Mouse (Mus musculus): ENCODE measurements around the gene Kmt2b. TPM values are rescaled to one million over a fixed set of nuclear protein-coding genes. Genes with fewer than 3 reads are reported as not detected.

Kmt2b gene
- total and polyA plus RNA-seq, 3 experiments, result 8.4 to 32.8 (median 17.2) TPM

DNA sequence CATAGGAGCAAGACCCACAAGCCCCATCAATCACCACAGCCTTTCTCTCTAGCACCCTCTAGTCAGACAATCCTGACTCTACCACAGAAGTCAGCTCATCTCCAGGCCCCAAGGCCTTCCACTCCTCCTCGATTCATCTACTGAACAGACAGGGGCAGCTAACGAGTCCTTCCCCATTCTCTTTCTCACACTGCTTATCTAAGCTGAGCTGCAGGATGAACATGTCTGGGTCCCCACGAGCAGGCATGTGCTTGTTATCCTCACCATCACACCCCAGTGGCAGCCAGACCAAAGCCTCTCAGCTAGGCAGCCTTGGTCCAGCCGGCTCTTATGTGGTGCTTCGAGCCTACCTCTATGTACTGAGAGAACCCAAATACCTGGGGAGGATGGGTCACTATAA lies 16.1 kb downstream of the Kmt2b start:
- in situ Hi-C loops (cut with MboI; ENCODE audit: low pct_ligation_motif_present, low pct_unique_long_range_greater_than_20kb, low sequenced_read_pairs), result no loop called here

DNA sequence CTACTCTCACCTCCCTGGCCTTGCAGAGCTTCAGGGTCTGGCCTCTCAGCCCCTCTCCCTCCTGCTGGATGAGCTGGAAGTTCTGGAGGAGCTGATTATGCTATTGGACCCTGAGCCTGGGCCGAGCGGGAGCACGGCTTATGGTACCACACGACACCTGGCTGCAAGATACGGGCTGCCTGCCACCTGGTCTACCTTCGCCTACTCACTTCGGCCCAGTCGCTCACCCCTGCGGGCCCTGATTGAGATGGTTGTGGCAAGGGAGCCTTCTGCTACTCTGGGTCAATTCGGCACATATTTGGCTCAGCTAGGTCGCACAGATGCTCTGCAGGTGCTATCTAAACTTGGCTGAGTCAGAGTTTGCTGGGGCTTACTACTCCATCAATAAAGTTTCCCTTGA lies 21.0 kb downstream of the Kmt2b start:
- in situ Hi-C loops (cut with MboI; ENCODE audit: low pct_ligation_motif_present, low pct_unique_long_range_greater_than_20kb, low sequenced_read_pairs) (no loop called here), dilution Hi-C loops (cut with MboI; ENCODE audit: extremely low pct_ligation_motif_present, extremely low pct_unique_long_range_greater_than_20kb, low sequenced_read_pairs) (no loop called here)
- no peak overlapping the region for H3K4me3 ChIP-seq (replicated peaks in 1 of 3; ENCODE audit: low read depth in 2 of 3, low read length in 2 of 3, poor library complexity in 1 of 3)
- H3K9ac ChIP-seq (ENCODE audit: insufficient read depth, low read depth), result no peak overlapping the region
- H3K79me2 ChIP-seq (replicated peaks; ENCODE audit: control insufficient read depth, extremely low read depth, insufficient read depth, poor library complexity, severe bottlenecking), result peaks cover under 1% of the 10 kb centered on the region
- H3K4me1 ChIP-seq (ENCODE audit: control insufficient read depth in 1 of 2, insufficient read depth in 2 of 2), result peaks cover 7 to 11% of the 10 kb centered on the region in 2 experiments; a peak in 3 of 4 replicates
- DNase-seq (ENCODE audit: extremely low read depth), result no peak
- peaks cover 63 to 85% of the 10 kb centered on the region in 2 experiments for H3K36me3 ChIP-seq (replicated peaks in 1 of 2; ENCODE audit: control insufficient read depth in 1 of 2, insufficient read depth in 1 of 2, low read length in 1 of 2)
- no peaks in the 10 kb centered on the region for H3K27me3 ChIP-seq (replicated peaks)
- no peaks in the 10 kb centered on the region for H3K9me3 ChIP-seq (replicated peaks; ENCODE audit: low read length)
- no peak for TF ChIP-seq CTCF (conservative IDR thresholded peaks at IDR 0.05 in 1 of 2, IDR thresholded peaks at IDR 0.05 in 1 of 2; ENCODE audit: low read depth in 2 of 2, low read length in 2 of 2)
- no peak for TF ChIP-seq ZC3H11A (IDR thresholded peaks at IDR 0.05; ENCODE audit: low read depth, low read length)
- TF ChIP-seq USF2 (conservative IDR thresholded peaks at IDR 0.05; ENCODE audit: low read depth, low read length), result no peak
- peak; percentile 68; the same call in 1 of the 2 replicates for TF ChIP-seq POLR2AphosphoS2 (IDR thresholded peaks at IDR 0.05; ENCODE audit: low read depth, low read length)
- no peak overlapping the region for H3K27ac ChIP-seq (ENCODE audit: insufficient read depth, low read depth)
- H3K4me2 ChIP-seq (ENCODE audit: insufficient read depth, low read depth, poor library complexity, severe bottlenecking), result no peak overlapping the region

More for the DNA sequence above, 16.1 kb downstream of the Kmt2b start:
- no peaks in the 10 kb centered on the region for H3K9me3 ChIP-seq (replicated peaks; ENCODE audit: low read length)
- H3K36me3 ChIP-seq (replicated peaks in 1 of 2; ENCODE audit: control insufficient read depth in 1 of 2, insufficient read depth in 1 of 2, low read length in 1 of 2), result peaks cover 90 to 98% of the 10 kb centered on the region in 2 experiments
- dilution Hi-C loops (cut with MboI; ENCODE audit: extremely low pct_ligation_motif_present, extremely low pct_unique_long_range_greater_than_20kb, low sequenced_read_pairs), result no loop called here
- no peaks in the 10 kb centered on the region for H3K4me1 ChIP-seq (ENCODE audit: control insufficient read depth in 1 of 2, insufficient read depth in 2 of 2)
- DNase-seq (ENCODE audit: extremely low read depth), result no peak
- H3K79me2 ChIP-seq (replicated peaks; ENCODE audit: control insufficient read depth, extremely low read depth, insufficient read depth, poor library complexity, severe bottlenecking), result no peaks in the 10 kb centered on the region
- no peaks in the 10 kb centered on the region for H3K27me3 ChIP-seq (replicated peaks)
- H3K4me3 ChIP-seq (replicated peaks in 1 of 3; ENCODE audit: low read depth in 2 of 3, low read length in 2 of 3, poor library complexity in 1 of 3), result no peak overlapping the region
- TF ChIP-seq ETS1 (conservative IDR thresholded peaks at IDR 0.05; ENCODE audit: low read depth, low read length) (no peak), RCOR1 (conservative IDR thresholded peaks at IDR 0.05; ENCODE audit: low read depth, low read length) (no peak), JUND (conservative IDR thresholded peaks at IDR 0.05; ENCODE audit: low read depth, low read length) (no peak), ZKSCAN1 (IDR thresholded peaks at IDR 0.05; ENCODE audit: borderline replicate concordance, low read depth, low read length) (no peak), UBTF (IDR thresholded peaks at IDR 0.05; ENCODE audit: low read depth, low read length) (no peak), IRF4 (IDR thresholded peaks at IDR 0.05; ENCODE audit: low read depth, low read length) (no peak), NRF1 (IDR thresholded peaks at IDR 0.05; ENCODE audit: low read depth, low read length) (no peak), SIN3A (IDR thresholded peaks at IDR 0.05; ENCODE audit: low read length) (no peak), RAD21 (IDR thresholded peaks at IDR 0.05; ENCODE audit: low read depth, low read length) (no peak), BHLHE40 (IDR thresholded peaks at IDR 0.05; ENCODE audit: low read depth, low read length) (no peak), E2F4 (IDR thresholded peaks at IDR 0.05; ENCODE audit: insufficient replicate concordance, low read depth, low read length) (no peak), TCF12 (IDR thresholded peaks at IDR 0.05; ENCODE audit: low read depth, low read length) (no peak), ZMIZ1 (IDR thresholded peaks at IDR 0.05; ENCODE audit: low read depth, low read length) (no peak), MAFK (IDR thresholded peaks at IDR 0.05; ENCODE audit: insufficient replicate concordance, low read length) (no peak), USF2 (conservative IDR thresholded peaks at IDR 0.05; ENCODE audit: low read depth, low read length) (no peak)
- H3K9ac ChIP-seq (ENCODE audit: insufficient read depth, low read depth), result no peak overlapping the region
- H3K27ac ChIP-seq (ENCODE audit: insufficient read depth, low read depth), result no peak overlapping the region
- H3K4me2 ChIP-seq (ENCODE audit: insufficient read depth, low read depth, poor library complexity, severe bottlenecking), result no peak overlapping the region
